Mouse (Mus musculus) heart, embryonic 13.5 days (tissue): ENCODE measurements around the gene Mst1r. TPM values are rescaled to one million over a fixed set of nuclear protein-coding genes. Genes with fewer than 3 reads are reported as not detected.

Experiments
- ATAC-seq: fragments of 200-750 bp; cut with Nextera tagmentation; 2 replicates; pipeline ENCODE4 v1.8.0; 2017; ENCODE audit warnings: moderate TSS enrichment; ENCODE audit not compliant: insufficient number of reproducible peaks, low FRiP score, low TSS enrichment; ENCODE audit errors: extremely low read depth
- H3K27ac ChIP-seq: fragments of 300-500 bp; sonication (generic); replicated peaks from 2 replicates; pipeline ENCODE4 v1.5.1; 2015; ENCODE audit warnings: moderate library complexity, mild to moderate bottlenecking, inconsistent platforms
- H3K27me3 ChIP-seq: fragments of 300-500 bp; sonication (generic); replicated peaks from 2 replicates; pipeline ENCODE4 v1.6.1; 2015; ENCODE audit warnings: mild to moderate bottlenecking, inconsistent platforms
- H3K36me3 ChIP-seq: fragments of 300-500 bp; sonication (generic); 2 replicates; pipeline ENCODE4 v1.6.1; 2015; ENCODE audit warnings: mild to moderate bottlenecking, inconsistent platforms
- H3K4me1 ChIP-seq: fragments of 300-500 bp; sonication (generic); 2 replicates; pipeline ENCODE4 v1.6.1; 2015; ENCODE audit warnings: inconsistent platforms
- H3K4me2 ChIP-seq: fragments of 300-500 bp; sonication (generic); 2 replicates; pipeline ENCODE4 v1.6.1; 2015; ENCODE audit warnings: inconsistent platforms, mild to moderate bottlenecking, moderate library complexity
- H3K4me3 ChIP-seq: fragments of 300-500 bp; sonication (generic); 2 replicates; pipeline ENCODE4 v1.5.1; 2015; ENCODE audit warnings: moderate library complexity, mild to moderate bottlenecking, inconsistent platforms
- H3K9ac ChIP-seq: fragments of 300-500 bp; sonication (generic); 2 replicates; pipeline ENCODE4 v1.6.1; 2015; ENCODE audit warnings: inconsistent platforms, mild to moderate bottlenecking, moderate library complexity
- H3K9me3 ChIP-seq: fragments of 300-500 bp; sonication (generic); 2 replicates; pipeline ENCODE4 v1.6.1; 2016; ENCODE audit warnings: inconsistent platforms
- WGBS: fragments of 180-500 bp; shearing (Covaris S2); methylation state at CpG from one replicate; pipeline ENCODE4 v1.1.7; 2015; ENCODE audit warnings: mixed read lengths; 5-methylcytosine and 5-hydroxymethylcytosine counted together
- polyA plus RNA-seq: library from polyadenylated mRNA; unstranded; fragments of >200 nt; fragmentation: Nextera tagmentation; extraction: Ambion mirVana; gene quantifications from 2 replicates; pipeline ENCODE4 v1.2.1, GENCODE M21; 2015

Gene Mst1r
- 2.7 and 4.1 TPM in 2 replicates for polyA plus RNA-seq

- peak within 1 kb of the TSS; percentile 51 for H3K4me3 ChIP-seq
- 17% methylated on average over 19 of the region's 19 CpGs for WGBS
- H3K4me1 ChIP-seq, result peaks cover 41% of the 10 kb centered on the region
- ATAC-seq, result peak; percentile 50; the same call in 1 of the 2 replicates
- no peaks in the 10 kb centered on the region for H3K9me3 ChIP-seq
- 0 out of 2 replicates have a peak, but pooled peaks cover 12% of the 10 kb centered on the region for H3K36me3 ChIP-seq
- H3K27ac ChIP-seq, result peak within 1 kb of the TSS; percentile 59
- H3K4me2 ChIP-seq, result peak within 1 kb of the TSS; percentile 83
- peaks cover 20% of the 10 kb centered on the region for H3K27me3 ChIP-seq
- peak within 1 kb of the TSS; percentile 82 for H3K9ac ChIP-seq
Measured at GRCm38 (mm10) chr9:107906252-107906966, at the start of gene Mst1r. Gene Mst1r (plus strand): TSS chr9:107906873.

- H3K9me3 ChIP-seq, result no peaks in the 10 kb centered on the region
- peaks cover 49% of the 10 kb centered on the region for H3K36me3 ChIP-seq
- H3K9ac ChIP-seq, result no peak overlapping the region
- H3K27ac ChIP-seq, result no peak overlapping the region
- WGBS, result 74% methylated on average over 3 of the region's 3 CpGs
- ATAC-seq, result no peak
- H3K27me3 ChIP-seq, result no peaks in the 10 kb centered on the region
- no peak overlapping the region for H3K4me2 ChIP-seq
- H3K4me1 ChIP-seq, result peaks cover 9% of the 10 kb centered on the region
- H3K4me3 ChIP-seq, result no peak overlapping the region
Measured at GRCm38 (mm10) chr9:107858343-107858742, 48.3 kb upstream of the Mst1r start.

- Histone ChIP-seq H3K9me3 (no peaks in the 10 kb centered on the region), H3K9ac (no peak overlapping the region), H3K4me3 (no peak overlapping the region), H3K27ac (no peak overlapping the region), H3K27me3 (no peaks in the 10 kb centered on the region), H3K4me2 (no peak overlapping the region), H3K36me3 (peaks cover 40% of the 10 kb centered on the region), H3K4me1 (peaks cover 6% of the 10 kb centered on the region; the same call in 1 of the 2 replicates)
- WGBS, result 65% methylated on average over 1 of the region's 1 CpGs
- no peak for ATAC-seq
Measured at GRCm38 (mm10) chr9:107864493-107864892, 42.2 kb upstream of the Mst1r start.

- Histone ChIP-seq H3K9ac (no peak overlapping the region), H3K9me3 (no peaks in the 10 kb centered on the region), H3K4me2 (no peak overlapping the region), H3K27me3 (no peaks in the 10 kb centered on the region), H3K36me3 (peaks cover 39% of the 10 kb centered on the region), H3K4me1 (peaks cover 7% of the 10 kb centered on the region), H3K4me3 (no peak overlapping the region), H3K27ac (no peak overlapping the region)
- ATAC-seq, result no peak
- WGBS, result 100% methylated on average over 2 of the region's 2 CpGs
Measured at GRCm38 (mm10) chr9:107866081-107866480, 40.6 kb upstream of the Mst1r start.

GRCm38 (mm10) chr9:107872350-107873098 lies 34.1 kb upstream of the Mst1r start:
- peak overlapping the region; percentile 96 for H3K27ac ChIP-seq
- ATAC-seq, result peak; percentile 95
- H3K4me3 ChIP-seq, result peak overlapping the region; percentile 97
- peaks cover 21% of the 10 kb centered on the region for H3K4me1 ChIP-seq
- no peaks in the 10 kb centered on the region for H3K9me3 ChIP-seq
- under 1% methylated on average over 80 of the region's 80 CpGs for WGBS
- H3K9ac ChIP-seq, result peak overlapping the region; percentile 99
- no peaks in the 10 kb centered on the region for H3K27me3 ChIP-seq
- H3K4me2 ChIP-seq, result peak overlapping the region; percentile 90
- peaks cover 14% of the 10 kb centered on the region for H3K36me3 ChIP-seq

GRCm38 (mm10) chr9:107873137-107873536 lies 33.5 kb upstream of the Mst1r start, which contains the start of gene Rbm6:
Gene Rbm6 (minus strand): TSS chr9:107873237.
- Histone ChIP-seq H3K36me3 (peaks cover 8% of the 10 kb centered on the region; the same call in 1 of the 2 replicates), H3K27me3 (no peaks in the 10 kb centered on the region), H3K9ac (peak within 1 kb of the TSS; percentile 99), H3K4me1 (peaks cover 21% of the 10 kb centered on the region), H3K9me3 (no peaks in the 10 kb centered on the region), H3K4me3 (peak within 1 kb of the TSS; percentile 97), H3K4me2 (peak within 1 kb of the TSS; percentile 90), H3K27ac (peak within 1 kb of the TSS; percentile 96)
- no peak for ATAC-seq
- WGBS, result 8% methylated on average over 14 of the region's 14 CpGs

- Histone ChIP-seq H3K9me3 (no peaks in the 10 kb centered on the region), H3K4me1 (no peaks in the 10 kb centered on the region), H3K27me3 (peaks cover 34% of the 10 kb centered on the region), H3K4me3 (no peak overlapping the region), H3K36me3 (no peaks in the 10 kb centered on the region), H3K27ac (no peak overlapping the region), H3K4me2 (no peak overlapping the region), H3K9ac (no peak overlapping the region)
- 65% methylated on average over 4 of the region's 4 CpGs for WGBS
- ATAC-seq, result no peak
Measured at GRCm38 (mm10) chr9:107880411-107880810, 26.3 kb upstream of the Mst1r start.

GRCm38 (mm10) chr9:107887804-107888266 lies 18.8 kb upstream of the Mst1r start, which contains the start of gene Mon1a:
Gene Mon1a (plus strand): TSS chr9:107888151.
- Histone ChIP-seq H3K4me3 (peak within 1 kb of the TSS; percentile 70), H3K36me3 (no peaks in the 10 kb centered on the region), H3K9me3 (no peaks in the 10 kb centered on the region), H3K4me1 (peaks cover 16% of the 10 kb centered on the region), H3K4me2 (peak within 1 kb of the TSS; percentile 93), H3K9ac (peak within 1 kb of the TSS; percentile 83), H3K27ac (peak within 1 kb of the TSS; percentile 55), H3K27me3 (peaks cover 26% of the 10 kb centered on the region; the same call in 1 of the 2 replicates)
- WGBS, result under 1% methylated on average over 28 of the region's 28 CpGs
- peak; percentile 90 for ATAC-seq

- Histone ChIP-seq H3K27me3 (peaks cover 26% of the 10 kb centered on the region; the same call in 1 of the 2 replicates), H3K27ac (peak overlapping the region; percentile 55), H3K4me2 (peak overlapping the region; percentile 93), H3K9me3 (no peaks in the 10 kb centered on the region), H3K4me3 (peak overlapping the region; percentile 70), H3K36me3 (no peaks in the 10 kb centered on the region), H3K4me1 (peaks cover 16% of the 10 kb centered on the region), H3K9ac (peak overlapping the region; percentile 83)
- ATAC-seq, result peak; percentile 40; the same call in 1 of the 2 replicates
- under 1% methylated on average over 18 of the region's 18 CpGs for whole genome bisulfite sequencing
Measured at GRCm38 (mm10) chr9:107888267-107888850, 18.3 kb upstream of the Mst1r start.

- H3K27ac ChIP-seq, result no peak overlapping the region
Measured at GRCm38 (mm10) chr9:107890260-107890659, 16.4 kb upstream of the Mst1r start.

GRCm38 (mm10) chr9:107891023-107891422 lies 15.7 kb upstream of the Mst1r start:
- H3K27ac ChIP-seq, result no peak overlapping the region
- 0 out of 2 replicates have a peak, but pooled peaks cover 2% of the 10 kb centered on the region for H3K36me3 ChIP-seq
- 97% methylated on average over 1 of the region's 1 CpGs for WGBS
- no peak overlapping the region for H3K9ac ChIP-seq
- no peak overlapping the region for H3K4me3 ChIP-seq
- peaks cover 16% of the 10 kb centered on the region for H3K4me1 ChIP-seq
- no peak overlapping the region for H3K4me2 ChIP-seq
- ATAC-seq, result no peak
- no peaks in the 10 kb centered on the region for H3K9me3 ChIP-seq
- H3K27me3 ChIP-seq, result peaks cover 8% of the 10 kb centered on the region; the same call in 1 of the 2 replicates

More at GRCm38 (mm10) chr9:107890260-107890659, 16.4 kb upstream of the Mst1r start:
- WGBS, result 70% methylated on average over 6 of the region's 6 CpGs
- no peaks in the 10 kb centered on the region for H3K9me3 ChIP-seq
- H3K4me2 ChIP-seq, result no peak overlapping the region
- H3K4me1 ChIP-seq, result peaks cover 16% of the 10 kb centered on the region
- no peak for ATAC-seq
- no peak overlapping the region for H3K4me3 ChIP-seq
- H3K36me3 ChIP-seq, result no peaks in the 10 kb centered on the region
- H3K27me3 ChIP-seq, result peaks cover 15% of the 10 kb centered on the region; the same call in 1 of the 2 replicates
- H3K9ac ChIP-seq, result no peak overlapping the region
